Mouse (Mus musculus) mesoderm, embryonic 11.5 days (tissue): ENCODE measurements at regions not wholly inside any gene's neighbourhood (a gene's known extent, or its start where the extent isn't known, plus 50 kb on each side); places are given as distances from the start of the nearest gene placed in this dataset.
"Not testable (repeated sequence)": the region's sequence is repeated elsewhere in the genome, so short reads cannot be mapped to it uniquely, and the experiment has no call there.

Experiments
- DNase-seq: peaks from one replicate; pipeline ENCODE4 v3.0.0-alpha.2; 2012; ENCODE audit warnings: low read depth, low spot score

- no peak for DNase-seq
These were observed 253.4 kb downstream of the Dad1 start for GRCm38 (mm10) chr14:54000527-54000926.

GRCm38 (mm10) chr14:53993427-53993826 lies 260.5 kb downstream of the Dad1 start:
- DNase-seq = no peak

- no peak for DNase-seq
These were observed 261.1 kb downstream of the Dad1 start for GRCm38 (mm10) chr14:53992712-53993286.

GRCm38 (mm10) chr14:53991390-53991789 lies 262.5 kb downstream of the Dad1 start:
- DNase-seq = no peak

- DNase-seq = no peak
These were observed 273.1 kb downstream of the Dad1 start for GRCm38 (mm10) chr14:53980771-53981170.

- not testable (repeated sequence) for DNase-seq
These were observed 292.5 kb downstream of the Dad1 start for GRCm38 (mm10) chr14:53961426-53961825.

GRCm38 (mm10) chr14:53960779-53961178 lies 293.1 kb downstream of the Dad1 start:
- DNase-seq = no peak

GRCm38 (mm10) chr14:53935791-53936231 lies 318.1 kb downstream of the Dad1 start:
- not testable (repeated sequence) for DNase-seq

GRCm38 (mm10) chr14:53935336-53935735 lies 318.6 kb downstream of the Dad1 start:
- not testable (repeated sequence) for DNase-seq

GRCm38 (mm10) chr14:53910871-53911270 lies 343.0 kb downstream of the Dad1 start:
- no peak for DNase-seq

- no peak for DNase-seq
These were observed 349.3 kb downstream of the Dad1 start for GRCm38 (mm10) chr14:53904578-53904977.

GRCm38 (mm10) chr14:53901103-53901502 lies 352.8 kb downstream of the Dad1 start:
- no peak for DNase-seq

GRCm38 (mm10) chr14:53881304-53881703 lies 372.6 kb downstream of the Dad1 start:
- peak; percentile 31 for DNase-seq

GRCm38 (mm10) chr14:53876581-53876980 lies 377.3 kb downstream of the Dad1 start:
- DNase-seq = no peak

GRCm38 (mm10) chr14:53875736-53876135 lies 378.2 kb downstream of the Dad1 start:
- no peak for DNase-seq

- no peak for DNase-seq
These were observed 406.9 kb downstream of the Dad1 start for GRCm38 (mm10) chr14:53847049-53847448.

GRCm38 (mm10) chr14:53845646-53846045 lies 408.3 kb downstream of the Dad1 start:
- DNase-seq = no peak

- DNase-seq = no peak
These were observed 421.4 kb downstream of the Dad1 start for GRCm38 (mm10) chr14:53832553-53832952.

- no peak for DNase-seq
These were observed 422.3 kb downstream of the Dad1 start for GRCm38 (mm10) chr14:53831651-53832050.

GRCm38 (mm10) chr14:53830717-53831116 lies 423.2 kb downstream of the Dad1 start:
- DNase-seq = no peak

- no peak for DNase-seq
These were observed 427.1 kb downstream of the Dad1 start for GRCm38 (mm10) chr14:53826782-53827181.

- peak; percentile 60 for DNase-seq
These were observed 447.7 kb downstream of the Dad1 start for GRCm38 (mm10) chr14:53806231-53806630.

- DNase-seq = peak; percentile 86
These were observed 449.9 kb downstream of the Dad1 start for GRCm38 (mm10) chr14:53803698-53804620.
